Mouse (Mus musculus): Measurements from ENCODE around the gene Syn2. TPM values are rescaled to one million over a fixed set of nuclear protein-coding genes. Genes with fewer than 3 reads are reported as not detected.

Gene Syn2
- polyA plus RNA-seq, 1 experiment from 2014 or later, result 27.0 TPM

- Histone ChIP-seq H3K4me3 (no peak overlapping the region), H3K9ac (no peak overlapping the region), H3K4me1 (replicated peaks) (peaks cover 6% of the 10 kb centered on the region; the same call in 1 of the 2 replicates), H3K4me2 (no peak overlapping the region), H3K36me3 (no peaks in the 10 kb centered on the region), H3K27ac (no peak overlapping the region), H3K27me3 (no peaks in the 10 kb centered on the region), H3K9me3 (no peaks in the 10 kb centered on the region)
- ATAC-seq (ENCODE audit: low FRiP score), result no peak
- 93% methylated on average over 6 of the region's 6 CpGs for WGBS
Measured at GRCm38 (mm10) chr6:115318811-115319210, 184.1 kb downstream of the Syn2 start.

- ATAC-seq (ENCODE audit: low FRiP score), result no peak
- Histone ChIP-seq H3K4me2 (no peak overlapping the region), H3K9ac (no peak overlapping the region), H3K27ac (no peak overlapping the region), H3K9me3 (no peaks in the 10 kb centered on the region), H3K4me3 (no peak overlapping the region), H3K36me3 (no peaks in the 10 kb centered on the region), H3K4me1 (replicated peaks) (peaks cover 6% of the 10 kb centered on the region; the same call in 1 of the 2 replicates), H3K27me3 (no peaks in the 10 kb centered on the region)
- 94% methylated on average over 4 of the region's 4 CpGs for WGBS
Measured at GRCm38 (mm10) chr6:115319686-115320085, 185.0 kb downstream of the Syn2 start.

GRCm38 (mm10) chr6:115320927-115321714 is 186.4 kb downstream of the Syn2 start:
- Histone ChIP-seq H3K4me2 (no peak overlapping the region), H3K4me1 (replicated peaks) (peaks cover 6% of the 10 kb centered on the region; the same call in 1 of the 2 replicates), H3K9me3 (no peaks in the 10 kb centered on the region), H3K27me3 (no peaks in the 10 kb centered on the region), H3K27ac (no peak overlapping the region), H3K9ac (no peak overlapping the region), H3K36me3 (no peaks in the 10 kb centered on the region), H3K4me3 (no peak overlapping the region)
- whole genome bisulfite sequencing, result 87% methylated on average over 8 of the region's 8 CpGs
- no peak for ATAC-seq (ENCODE audit: low FRiP score)

- Histone ChIP-seq H3K27ac (no peak overlapping the region), H3K4me3 (no peak overlapping the region), H3K4me1 (replicated peaks) (peaks cover 6% of the 10 kb centered on the region; the same call in 1 of the 2 replicates), H3K4me2 (no peak overlapping the region), H3K9me3 (no peaks in the 10 kb centered on the region), H3K9ac (no peak overlapping the region), H3K27me3 (no peaks in the 10 kb centered on the region), H3K36me3 (no peaks in the 10 kb centered on the region)
- 71% methylated on average over 6 of the region's 6 CpGs for WGBS
- ATAC-seq (ENCODE audit: low FRiP score), result no peak
Measured at GRCm38 (mm10) chr6:115321883-115322351, 187.2 kb downstream of the Syn2 start.

- H3K4me2 ChIP-seq, result no peak overlapping the region
- H3K9me3 ChIP-seq, result 0 out of 2 replicates have a peak, but pooled peaks cover 3% of the 10 kb centered on the region
- no peak overlapping the region for H3K4me3 ChIP-seq
- 94% methylated on average over 5 of the region's 5 CpGs for WGBS
- no peak for ATAC-seq (ENCODE audit: low FRiP score)
- no peak overlapping the region for H3K27ac ChIP-seq
- no peaks in the 10 kb centered on the region for H3K36me3 ChIP-seq
- H3K27me3 ChIP-seq, result no peaks in the 10 kb centered on the region
- H3K9ac ChIP-seq, result no peak overlapping the region
- H3K4me1 ChIP-seq (replicated peaks), result peaks cover 6% of the 10 kb centered on the region; the same call in 1 of the 2 replicates
Measured at GRCm38 (mm10) chr6:115322956-115323355, 188.3 kb downstream of the Syn2 start.

GRCm38 (mm10) chr6:115330964-115331363 is 196.3 kb downstream of the Syn2 start:
- H3K27me3 ChIP-seq, result no peaks in the 10 kb centered on the region
- no peak for ATAC-seq (ENCODE audit: low FRiP score)
- H3K4me2 ChIP-seq, result no peak overlapping the region

More at GRCm38 (mm10) chr6:115330964-115331363, 196.3 kb downstream of the Syn2 start:
- Histone ChIP-seq H3K27ac (no peak overlapping the region), H3K4me1 (replicated peaks) (no peaks in the 10 kb centered on the region), H3K9me3 (0 out of 2 replicates have a peak, but pooled peaks cover 3% of the 10 kb centered on the region), H3K9ac (no peak overlapping the region), H3K4me3 (no peak overlapping the region), H3K36me3 (no peaks in the 10 kb centered on the region)

Small RNAs within 50 kb of the gene (microRNA-seq; reads per million reads assigned to microRNA genes)
- not detected for gene Gm24767

Other genes starting within 250 kb of the Syn2 start
- gene Vgll4, start 164.9 kb upstream of the Syn2 start, polyA plus RNA-seq (2015; fragmentation: Nextera tagmentation; extraction: Ambion mirVana), result 62.4 and 65.9 TPM in 2 replicates
- 49.6 and 50.8 TPM in 2 replicates for gene Tamm41, start 97.0 kb upstream of the Syn2 start, polyA plus RNA-seq (2015; fragmentation: Nextera tagmentation; extraction: Ambion mirVana)
- gene Gm17482, start 92.4 kb downstream of the Syn2 start, polyA plus RNA-seq (2015; fragmentation: Nextera tagmentation; extraction: Ambion mirVana), result not detected in 2 replicates
- 9.1 and 11.8 TPM in 2 replicates for gene Timp4, start 117.3 kb downstream of the Syn2 start, polyA plus RNA-seq (2015; fragmentation: Nextera tagmentation; extraction: Ambion mirVana)
- 0.30 and 0.45 TPM in 2 replicates for gene Pparg, start 226.0 kb downstream of the Syn2 start, polyA plus RNA-seq (2015; fragmentation: Nextera tagmentation; extraction: Ambion mirVana)